Mouse (Mus musculus): Measurements from ENCODE around the gene Fuom. TPM values are rescaled to one million over a fixed set of nuclear protein-coding genes. Genes with fewer than 3 reads are reported as not detected.

Gene Fuom
- polyA plus RNA-seq, 1 experiment from 2014 or later = 29.6 TPM

DNA sequence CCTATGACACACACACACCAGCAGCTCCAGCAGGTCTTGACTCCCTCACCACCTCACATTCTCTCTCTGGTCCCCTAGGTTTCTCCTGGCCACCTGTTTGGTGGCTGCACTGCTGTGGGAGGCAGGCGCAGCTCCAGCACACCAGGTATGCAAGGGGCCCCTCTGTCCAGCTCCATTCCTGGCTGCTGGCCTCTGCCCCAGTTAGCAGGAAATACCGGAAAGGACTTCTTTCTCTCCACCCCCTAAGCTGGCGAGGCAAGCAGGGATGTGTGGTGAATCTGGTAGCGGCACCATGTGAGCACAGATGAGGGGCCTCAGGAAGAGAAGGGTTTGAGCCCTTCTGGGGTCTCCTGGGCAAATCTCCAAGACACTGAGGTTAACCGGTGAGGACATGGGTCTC, 7.3 kb downstream of the Fuom start:
- no peak overlapping the region for H3K27ac ChIP-seq (ENCODE audit: low read length)
- H3K4me3 ChIP-seq (ENCODE audit: low read depth, low read length) = no peak overlapping the region
- H3K9ac ChIP-seq (replicated peaks; ENCODE audit: low read depth, low read length) = no peak overlapping the region
- ATAC-seq (ENCODE audit: insufficient number of reproducible peaks, insufficient read depth, low FRiP score, low read depth) = 0 out of 2 replicates have a peak, but pooled peaks have one; percentile 19
- no peaks in the 10 kb centered on the region for H3K36me3 ChIP-seq (ENCODE audit: control insufficient read depth, insufficient read depth, low read length)
- no peaks in the 10 kb centered on the region for H3K27me3 ChIP-seq (ENCODE audit: control insufficient read depth, insufficient read depth, low read length)
- 46% methylated on average over 5 of the region's 5 CpGs for WGBS
- H3K4me2 ChIP-seq (replicated peaks; ENCODE audit: low read depth, low read length) = no peak overlapping the region
- H3K9me3 ChIP-seq (ENCODE audit: control insufficient read depth, low read depth, low read length) = no peaks in the 10 kb centered on the region
- H3K4me1 ChIP-seq (ENCODE audit: control insufficient read depth, insufficient read depth, low read length) = peaks cover 5% of the 10 kb centered on the region; the same call in 1 of the 2 replicates

DNA sequence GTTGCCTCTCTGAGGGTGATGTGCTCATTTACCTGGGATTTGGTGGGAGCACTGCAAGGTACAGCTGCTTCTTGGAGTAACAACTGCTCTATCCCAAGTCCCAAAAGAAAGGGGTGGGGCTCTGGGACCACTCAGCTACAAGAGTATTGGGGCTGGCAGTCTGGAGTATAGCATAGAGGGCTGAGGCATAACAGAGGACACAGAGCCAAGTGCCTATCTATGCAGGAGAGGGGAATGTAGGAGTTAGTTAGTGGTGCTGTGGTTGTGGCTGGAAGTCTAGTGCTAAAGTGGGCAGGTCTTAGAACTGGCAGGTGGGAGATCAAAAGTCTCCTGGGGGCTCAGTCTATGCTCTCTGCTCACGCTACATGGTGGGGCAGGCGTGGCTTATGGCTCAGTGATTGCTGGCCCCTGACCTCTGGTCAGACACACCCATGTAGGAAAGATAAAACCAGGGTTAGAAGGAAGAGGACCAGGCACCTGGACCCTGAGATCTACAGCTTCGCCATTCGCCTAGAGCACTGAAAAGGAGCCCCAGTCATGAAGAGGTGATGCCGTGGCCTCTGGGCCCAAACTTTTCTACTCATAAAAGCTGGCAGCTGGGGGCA, 9.2 kb downstream of the Fuom start, which contains the start of gene Prap1:
Gene Prap1 (plus strand): TSS at position 472 of the 605 bp plus-strand sequence.
- Histone ChIP-seq H3K4me3 (ENCODE audit: low read depth, low read length) (no peak within 1 kb of the TSS), H3K4me1 (ENCODE audit: control insufficient read depth, insufficient read depth, low read length) (peaks cover 5% of the 10 kb centered on the region; the same call in 1 of the 2 replicates), H3K27ac (ENCODE audit: low read length) (no peak within 1 kb of the TSS), H3K27me3 (ENCODE audit: control insufficient read depth, insufficient read depth, low read length) (no peaks in the 10 kb centered on the region), H3K9ac (replicated peaks; ENCODE audit: low read depth, low read length) (no peak within 1 kb of the TSS), H3K9me3 (ENCODE audit: control insufficient read depth, low read depth, low read length) (no peaks in the 10 kb centered on the region), H3K4me2 (replicated peaks; ENCODE audit: low read depth, low read length) (no peak within 1 kb of the TSS), H3K36me3 (ENCODE audit: control insufficient read depth, insufficient read depth, low read length) (no peaks in the 10 kb centered on the region)
- 60% methylated on average over 5 of the region's 5 CpGs for WGBS
- ATAC-seq (ENCODE audit: insufficient number of reproducible peaks, insufficient read depth, low FRiP score, low read depth) = no peak

- Histone ChIP-seq H3K27ac (ENCODE audit: low read length) (no peak overlapping the region), H3K27me3 (ENCODE audit: control insufficient read depth, insufficient read depth, low read length) (no peaks in the 10 kb centered on the region), H3K9ac (replicated peaks; ENCODE audit: low read depth, low read length) (no peak overlapping the region), H3K4me2 (replicated peaks; ENCODE audit: low read depth, low read length) (no peak overlapping the region), H3K36me3 (ENCODE audit: control insufficient read depth, insufficient read depth, low read length) (no peaks in the 10 kb centered on the region), H3K9me3 (ENCODE audit: control insufficient read depth, low read depth, low read length) (no peaks in the 10 kb centered on the region), H3K4me1 (ENCODE audit: control insufficient read depth, insufficient read depth, low read length) (peaks cover 5% of the 10 kb centered on the region; the same call in 1 of the 2 replicates), H3K4me3 (ENCODE audit: low read depth, low read length) (no peak overlapping the region)
- 64% methylated on average over 10 of the region's 10 CpGs for WGBS
- ATAC-seq (ENCODE audit: insufficient number of reproducible peaks, insufficient read depth, low FRiP score, low read depth) = no peak
These were observed 11.6 kb downstream of the Fuom start for GRCm38 (mm10) chr7:140090601-140091000.

DNA sequence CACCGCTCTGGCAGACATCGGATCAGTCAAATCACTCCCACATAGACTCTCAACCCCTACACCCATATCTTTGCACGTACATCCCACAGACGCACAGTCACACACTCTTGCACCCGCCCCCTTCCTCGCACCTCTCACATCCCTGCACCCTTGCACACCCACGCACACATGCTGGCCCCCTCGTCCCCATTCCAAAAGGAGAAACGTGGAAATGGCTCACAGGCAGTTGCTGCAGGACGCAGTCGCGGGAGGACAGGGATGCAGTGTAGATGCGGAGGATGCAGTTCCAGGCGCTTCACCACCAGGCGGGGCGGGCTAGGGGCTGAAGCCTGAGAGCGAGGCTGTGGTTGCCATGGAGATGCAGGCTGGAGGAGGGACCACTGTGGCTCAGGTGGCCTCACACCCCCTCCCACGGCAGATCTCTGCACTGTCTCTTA, 20.0 kb downstream of the Fuom start, which contains the start of gene Caly:
Gene Caly (minus strand): TSS at position 307 of the 437 bp plus-strand sequence.
- Histone ChIP-seq H3K4me2 (replicated peaks; ENCODE audit: low read depth, low read length) (no peak within 1 kb of the TSS), H3K9me3 (ENCODE audit: control insufficient read depth, low read depth, low read length) (no peaks in the 10 kb centered on the region), H3K27me3 (ENCODE audit: control insufficient read depth, insufficient read depth, low read length) (peaks cover 12% of the 10 kb centered on the region), H3K9ac (replicated peaks; ENCODE audit: low read depth, low read length) (no peak within 1 kb of the TSS), H3K4me1 (ENCODE audit: control insufficient read depth, insufficient read depth, low read length) (no peaks in the 10 kb centered on the region), H3K27ac (ENCODE audit: low read length) (no peak within 1 kb of the TSS), H3K36me3 (ENCODE audit: control insufficient read depth, insufficient read depth, low read length) (no peaks in the 10 kb centered on the region), H3K4me3 (ENCODE audit: low read depth, low read length) (no peak within 1 kb of the TSS)
- ATAC-seq (ENCODE audit: insufficient number of reproducible peaks, insufficient read depth, low FRiP score, low read depth) = peak; percentile 66; the same call in 1 of the 2 replicates
- WGBS = 7% methylated on average over 18 of the region's 18 CpGs

- 20% methylated on average over 20 of the region's 20 CpGs for WGBS
- no peak overlapping the region for H3K27ac ChIP-seq (ENCODE audit: low read length)
- H3K4me1 ChIP-seq (ENCODE audit: control insufficient read depth, insufficient read depth, low read length) = no peaks in the 10 kb centered on the region
- H3K9ac ChIP-seq (replicated peaks; ENCODE audit: low read depth, low read length) = no peak overlapping the region
- H3K36me3 ChIP-seq (ENCODE audit: control insufficient read depth, insufficient read depth, low read length) = no peaks in the 10 kb centered on the region
- ATAC-seq (ENCODE audit: insufficient number of reproducible peaks, insufficient read depth, low FRiP score, low read depth) = no peak
- H3K9me3 ChIP-seq (ENCODE audit: control insufficient read depth, low read depth, low read length) = no peaks in the 10 kb centered on the region
- no peak overlapping the region for H3K4me2 ChIP-seq (replicated peaks; ENCODE audit: low read depth, low read length)
- no peak overlapping the region for H3K4me3 ChIP-seq (ENCODE audit: low read depth, low read length)
- H3K27me3 ChIP-seq (ENCODE audit: control insufficient read depth, insufficient read depth, low read length) = peaks cover 12% of the 10 kb centered on the region
These were observed 20.6 kb downstream of the Fuom start for GRCm38 (mm10) chr7:140081408-140082241.

GRCm38 (mm10) chr7:140080503-140081156, 21.6 kb downstream of the Fuom start:
- H3K4me2 ChIP-seq (replicated peaks; ENCODE audit: low read depth, low read length) = peak overlapping the region; percentile 23
- H3K36me3 ChIP-seq (ENCODE audit: control insufficient read depth, insufficient read depth, low read length) = no peaks in the 10 kb centered on the region
- H3K9ac ChIP-seq (replicated peaks; ENCODE audit: low read depth, low read length) = no peak overlapping the region
- H3K4me1 ChIP-seq (ENCODE audit: control insufficient read depth, insufficient read depth, low read length) = no peaks in the 10 kb centered on the region
- peak overlapping the region; percentile 11; the same call in 1 of the 2 replicates for H3K4me3 ChIP-seq (ENCODE audit: low read depth, low read length)
- 3% methylated on average over 24 of the region's 24 CpGs for WGBS
- peaks cover 12% of the 10 kb centered on the region for H3K27me3 ChIP-seq (ENCODE audit: control insufficient read depth, insufficient read depth, low read length)
- no peak for ATAC-seq (ENCODE audit: insufficient number of reproducible peaks, insufficient read depth, low FRiP score, low read depth)
- H3K9me3 ChIP-seq (ENCODE audit: control insufficient read depth, low read depth, low read length) = no peaks in the 10 kb centered on the region
- no peak overlapping the region for H3K27ac ChIP-seq (ENCODE audit: low read length)

GRCm38 (mm10) chr7:140078711-140079110, 23.5 kb downstream of the Fuom start:
- 8% methylated on average over 5 of the region's 5 CpGs for WGBS
- Histone ChIP-seq H3K27ac (ENCODE audit: low read length) (no peak overlapping the region), H3K9ac (replicated peaks; ENCODE audit: low read depth, low read length) (no peak overlapping the region), H3K4me1 (ENCODE audit: control insufficient read depth, insufficient read depth, low read length) (no peaks in the 10 kb centered on the region), H3K27me3 (ENCODE audit: control insufficient read depth, insufficient read depth, low read length) (peaks cover 12% of the 10 kb centered on the region), H3K4me2 (replicated peaks; ENCODE audit: low read depth, low read length) (no peak overlapping the region), H3K36me3 (ENCODE audit: control insufficient read depth, insufficient read depth, low read length) (no peaks in the 10 kb centered on the region), H3K9me3 (ENCODE audit: control insufficient read depth, low read depth, low read length) (no peaks in the 10 kb centered on the region), H3K4me3 (ENCODE audit: low read depth, low read length) (no peak overlapping the region)
- no peak for ATAC-seq (ENCODE audit: insufficient number of reproducible peaks, insufficient read depth, low FRiP score, low read depth)

- H3K36me3 ChIP-seq (ENCODE audit: control insufficient read depth, insufficient read depth, low read length) = no peaks in the 10 kb centered on the region
- no peaks in the 10 kb centered on the region for H3K4me1 ChIP-seq (ENCODE audit: control insufficient read depth, insufficient read depth, low read length)
- no peak overlapping the region for H3K4me2 ChIP-seq (replicated peaks; ENCODE audit: low read depth, low read length)
- peaks cover 12% of the 10 kb centered on the region for H3K27me3 ChIP-seq (ENCODE audit: control insufficient read depth, insufficient read depth, low read length)
- no peak overlapping the region for H3K9ac ChIP-seq (replicated peaks; ENCODE audit: low read depth, low read length)
- H3K27ac ChIP-seq (ENCODE audit: low read length) = no peak overlapping the region
- ATAC-seq (ENCODE audit: insufficient number of reproducible peaks, insufficient read depth, low FRiP score, low read depth) = no peak
- H3K4me3 ChIP-seq (ENCODE audit: low read depth, low read length) = no peak overlapping the region
- no peaks in the 10 kb centered on the region for H3K9me3 ChIP-seq (ENCODE audit: control insufficient read depth, low read depth, low read length)
- WGBS = 69% methylated on average over 6 of the region's 6 CpGs
These were observed 24.5 kb downstream of the Fuom start for GRCm38 (mm10) chr7:140077698-140078097.

Measured in stomach, embryonic 14.5 days (tissue).